Mouse (Mus musculus) cerebellum, adult 8-10 months (tissue): ENCODE measurements around the gene Rpl22.

Source experiments
- DNase-seq: peaks from one replicate; pipeline ENCODE4 v3.0.0; 2022

The Rpl22 gene

DNA sequence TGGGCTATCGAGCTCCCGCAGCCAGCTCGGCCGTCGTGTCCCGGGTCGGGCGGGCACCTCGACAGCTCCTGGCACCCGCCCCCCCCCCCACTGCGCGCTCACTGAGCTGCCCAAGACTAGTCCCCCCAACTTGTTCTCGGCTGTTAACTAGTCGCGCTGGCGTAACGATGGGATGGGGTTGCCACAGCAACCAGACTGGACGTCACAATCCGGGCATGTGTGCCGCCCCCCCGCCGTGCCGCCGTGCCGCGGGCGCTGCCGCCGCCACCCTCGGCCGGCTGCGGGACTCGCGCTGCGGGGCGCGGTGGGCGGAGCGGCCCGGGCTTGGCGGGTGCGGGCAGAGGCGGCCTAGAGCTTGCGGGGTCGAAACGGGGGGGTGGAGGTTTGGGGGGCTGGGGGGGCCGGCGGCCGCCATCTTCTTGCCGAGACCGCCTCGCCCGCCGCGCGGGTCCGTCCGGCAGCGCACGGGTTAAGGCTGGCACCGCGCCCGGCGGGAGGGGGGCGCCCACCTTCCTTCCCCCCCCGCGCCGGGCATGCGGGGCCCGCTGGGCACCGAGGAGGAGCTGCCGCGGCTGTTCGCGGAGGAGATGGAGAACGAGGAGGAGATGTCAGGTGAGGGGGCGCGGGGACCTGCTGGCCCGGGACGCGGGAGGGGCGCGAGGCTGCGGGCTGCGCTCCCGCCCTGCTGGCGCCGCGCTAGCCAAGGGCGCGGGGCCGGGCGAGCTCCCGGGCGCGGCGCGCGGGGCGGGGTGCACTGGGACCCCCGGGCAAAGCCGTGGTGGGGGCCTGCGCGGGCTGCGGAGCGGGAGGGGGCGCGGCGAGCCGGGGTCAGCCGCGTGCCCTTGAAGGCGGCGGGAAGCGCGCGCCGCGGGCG is 13.1 kb downstream of the Rpl22 start, which contains the start of gene Chd5:
Gene Chd5, plus strand, starts transcription at position 233 of the 874 bp plus-strand sequence.
- peak; percentile 51 for DNase-seq

DNA sequence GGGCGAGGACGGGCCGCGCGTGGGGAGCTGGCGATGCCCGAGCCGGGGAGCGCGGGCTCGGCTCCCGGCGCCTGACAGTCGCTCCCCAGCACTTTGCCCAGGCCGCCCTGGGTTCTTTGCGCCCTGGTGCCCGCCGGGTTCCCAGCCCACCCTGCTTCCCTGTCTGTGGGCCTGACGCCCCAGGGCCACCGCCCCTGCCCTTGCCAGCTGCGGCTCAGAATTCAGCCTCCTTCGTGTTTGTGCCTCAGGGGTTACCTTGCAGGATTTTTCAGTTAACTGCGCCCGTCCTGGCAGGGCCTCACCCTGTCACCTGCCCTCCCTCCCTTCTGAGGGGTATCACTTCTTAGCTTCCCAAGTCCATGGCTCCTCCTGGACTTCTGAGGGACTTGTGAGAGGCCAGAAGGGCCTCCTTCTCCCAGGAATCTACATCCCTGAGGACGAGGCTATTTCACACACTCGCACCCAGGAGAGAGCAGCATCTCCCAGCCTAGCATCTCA is 13.8 kb downstream of the Rpl22 start:
- peak; percentile 35 for DNase-seq

DNA sequence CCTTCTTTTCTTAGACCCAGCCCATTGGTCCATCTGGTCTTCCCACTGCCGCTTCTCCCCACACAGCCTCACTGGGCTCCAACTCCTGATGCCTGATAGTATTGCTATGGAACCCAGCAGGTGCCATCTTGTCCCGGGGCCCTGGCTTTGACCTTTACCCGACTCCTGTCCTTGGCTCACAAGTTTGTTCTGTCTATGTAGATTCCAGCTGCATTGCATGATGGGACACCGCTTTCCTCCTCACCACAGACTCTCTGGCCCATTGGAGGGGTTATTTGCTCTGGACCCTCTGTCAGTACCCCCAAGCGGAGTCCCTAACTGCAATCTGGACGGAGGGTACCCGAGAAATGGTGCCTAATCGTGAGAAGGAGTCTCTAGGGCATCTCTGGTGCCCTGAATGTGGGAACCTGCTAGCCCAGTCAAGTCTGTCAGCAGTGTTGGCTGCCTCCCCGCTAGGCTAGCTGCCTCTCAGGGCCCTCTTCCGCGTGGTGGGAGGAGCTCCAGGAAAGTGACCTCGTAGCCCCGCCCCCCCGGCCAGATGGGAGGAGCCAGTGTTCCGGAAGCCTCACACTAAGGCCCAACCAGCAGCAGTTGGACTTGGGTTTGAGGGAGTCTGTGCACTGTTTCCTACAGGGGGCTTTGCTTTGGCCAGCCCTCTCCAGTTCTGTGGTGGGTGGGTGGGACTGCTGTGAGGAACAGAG is 15.2 kb downstream of the Rpl22 start:
- no peak for DNase-seq

DNA sequence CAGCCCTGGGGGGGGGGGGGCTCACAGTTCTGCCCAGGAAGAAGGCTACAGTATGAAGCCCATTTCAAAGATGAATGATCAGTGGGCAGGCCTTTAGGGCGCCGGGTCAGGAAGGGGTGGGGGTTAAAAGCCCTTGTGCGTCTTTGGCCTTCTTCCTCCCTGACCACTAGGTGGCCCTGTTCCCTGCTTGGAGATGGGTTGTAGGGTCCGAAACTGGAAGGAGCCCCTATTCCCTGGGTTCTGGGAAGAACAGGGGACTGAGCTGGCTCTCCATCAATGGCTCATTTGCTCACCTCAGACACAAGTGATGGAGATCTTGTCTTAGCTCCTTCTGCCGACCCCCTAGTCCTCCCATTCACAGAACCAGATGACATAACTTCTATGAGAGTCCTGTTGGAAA is 17.8 kb downstream of the Rpl22 start:
- no peak for DNase-seq

DNA sequence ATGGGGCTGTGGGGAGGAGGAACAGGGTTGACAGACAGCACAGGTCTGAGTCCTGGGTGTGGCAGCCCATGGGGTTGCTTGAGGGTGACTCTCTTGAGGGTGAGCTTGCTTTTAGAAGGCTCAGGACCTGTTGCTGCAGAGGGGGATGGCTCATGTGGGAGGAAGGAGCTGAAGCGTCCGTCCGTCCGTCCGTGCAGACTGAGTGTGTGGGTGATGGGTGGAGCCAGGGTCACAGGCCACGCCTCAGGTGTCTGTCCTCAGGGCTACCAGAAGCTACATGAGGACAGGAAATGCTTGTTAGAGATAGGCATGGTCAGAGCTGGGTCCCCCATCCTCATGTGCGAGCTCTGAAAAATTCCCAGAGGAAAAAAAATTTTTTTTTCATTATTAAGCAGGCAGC is 19.1 kb downstream of the Rpl22 start:
- no peak for DNase-seq

DNA sequence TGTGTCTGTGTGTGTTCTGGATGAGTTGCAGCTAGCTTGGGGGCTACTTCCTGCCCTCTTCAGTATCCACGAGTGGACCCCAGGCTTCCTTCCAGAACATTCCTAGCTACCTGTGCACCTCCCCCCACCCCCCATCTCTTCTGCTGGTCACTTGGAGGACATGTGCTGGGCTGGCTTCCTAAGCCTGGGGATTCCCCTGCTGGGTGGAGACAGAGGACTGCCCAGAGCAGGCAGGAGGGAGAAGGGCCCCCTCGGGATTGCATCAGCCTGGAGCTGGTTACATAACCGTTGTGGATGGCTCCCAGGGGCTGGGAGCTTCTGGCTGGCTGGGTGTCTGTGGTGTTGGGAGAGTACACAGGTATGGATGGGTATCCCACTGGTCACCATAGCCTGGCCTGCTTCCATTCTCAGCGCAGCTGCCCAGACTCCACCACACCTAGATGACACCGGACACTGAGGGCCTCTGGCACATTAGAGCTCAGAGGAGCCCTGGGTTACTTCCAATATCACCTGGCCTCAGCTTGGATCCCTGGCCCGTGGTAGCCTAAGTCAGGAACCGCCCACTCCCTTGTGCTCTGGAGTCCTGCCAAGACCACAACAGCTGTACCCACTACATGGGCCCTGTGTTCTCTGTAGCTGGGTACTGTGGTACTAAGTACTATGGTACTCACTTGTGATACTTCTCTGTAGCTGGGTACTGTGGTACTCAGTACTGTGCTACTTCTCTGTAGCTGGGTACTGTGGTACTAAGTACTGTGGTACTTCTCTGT is 19.8 kb downstream of the Rpl22 start:
- DNase-seq = no peak

DNA sequence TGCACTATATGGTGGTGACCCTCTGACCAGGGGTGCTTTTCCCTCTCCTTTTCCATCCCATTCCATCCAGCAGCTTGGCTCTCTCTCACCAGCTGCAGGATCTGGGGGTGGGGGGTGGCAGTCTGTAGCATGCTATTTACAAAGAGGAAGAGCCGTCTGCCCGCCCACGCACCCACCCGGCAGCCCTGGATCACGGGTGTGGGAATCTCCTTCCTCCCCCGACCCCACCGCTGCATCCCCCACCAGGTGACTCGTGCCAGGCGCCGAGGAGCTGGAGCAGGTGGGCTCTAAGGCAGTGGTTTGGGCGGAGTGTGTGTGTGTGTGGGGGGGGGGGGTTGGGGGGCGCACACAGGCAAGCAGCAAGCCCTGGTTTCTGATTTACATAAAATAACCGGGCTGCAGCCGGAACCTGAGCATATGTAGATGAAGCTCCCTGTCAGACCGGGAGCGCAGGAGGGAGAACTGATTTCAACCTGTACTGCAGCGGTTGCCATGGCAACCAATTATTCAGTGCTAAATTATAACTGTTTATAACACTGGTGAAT is 24.4 kb downstream of the Rpl22 start:
- no peak for DNase-seq

DNA sequence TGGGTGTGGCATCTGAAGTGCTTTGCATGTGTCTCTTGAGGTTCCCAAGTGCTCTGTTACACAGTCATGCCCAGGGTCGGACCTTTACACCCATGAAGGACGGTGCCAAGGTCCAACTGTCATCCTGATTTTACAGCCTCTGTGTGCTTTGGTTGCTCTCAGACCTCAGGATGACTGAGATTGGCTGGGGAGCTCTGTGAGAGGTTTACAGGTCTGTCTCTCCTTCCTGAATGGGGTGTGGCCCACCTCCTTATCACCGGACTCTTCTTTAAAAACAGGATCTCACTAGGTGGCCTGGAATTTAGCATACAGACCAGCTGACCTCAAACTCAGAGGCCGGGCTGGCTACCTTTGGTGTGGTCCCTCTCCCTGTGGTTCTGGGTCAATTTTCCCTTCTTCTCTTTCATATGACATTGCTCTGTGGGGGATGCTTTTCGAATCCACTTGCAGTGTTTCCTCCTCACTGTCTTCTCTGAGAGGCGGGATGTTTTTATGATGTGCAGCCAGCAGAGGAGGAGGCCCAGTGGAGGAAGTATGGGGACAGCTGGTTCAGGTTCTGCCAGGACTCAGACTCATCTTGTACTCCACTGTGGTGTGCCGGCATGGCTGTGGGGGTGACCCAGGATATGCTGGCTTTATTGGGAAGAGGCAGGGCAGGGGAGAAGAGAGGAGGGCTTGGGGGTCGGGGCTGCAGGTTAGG is 25.3 kb downstream of the Rpl22 start:
- DNase-seq = no peak

DNA sequence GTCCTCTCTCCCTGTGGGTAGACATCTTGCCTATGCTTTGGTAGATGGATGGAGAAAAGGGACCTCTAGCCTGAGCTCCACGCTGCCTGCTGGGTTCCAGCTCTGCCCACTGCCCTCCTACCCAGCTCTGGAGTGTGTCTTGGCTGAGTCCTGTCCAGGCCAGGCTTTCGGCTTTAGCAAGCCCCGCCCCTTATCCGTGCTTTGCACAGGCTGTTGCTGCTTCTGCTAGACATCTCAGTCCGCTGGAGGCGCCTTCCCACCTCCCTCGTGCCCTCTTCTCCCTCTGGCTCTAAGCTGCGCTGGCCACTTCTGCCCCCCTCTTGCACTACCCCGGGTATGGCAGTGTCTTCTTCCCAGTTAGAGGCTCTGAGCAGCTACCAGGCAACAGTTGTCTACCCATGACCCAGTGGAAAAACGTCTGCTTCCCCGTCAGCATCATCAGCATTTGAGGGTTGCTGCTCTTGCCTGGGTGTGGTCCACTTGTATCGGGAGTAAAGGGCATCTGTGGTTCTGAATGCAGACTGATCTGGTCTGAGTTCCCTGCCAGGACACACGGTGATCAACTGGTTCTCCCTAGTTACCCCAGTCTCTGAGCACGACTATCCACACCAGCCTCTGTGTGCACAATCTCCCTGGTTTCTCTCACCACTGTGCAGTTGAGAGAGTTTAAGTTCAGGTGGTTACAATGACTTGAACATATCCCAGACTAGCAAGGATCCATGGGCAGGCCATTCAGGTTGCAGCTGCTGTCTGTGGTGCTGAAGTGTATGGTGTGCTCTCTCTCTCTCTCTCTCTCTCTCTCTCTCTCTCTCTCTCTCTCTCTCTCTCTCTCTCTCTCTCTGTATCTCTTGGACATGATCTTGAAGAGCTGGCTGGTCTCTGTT is 26.1 kb downstream of the Rpl22 start:
- DNase-seq = no peak

DNA sequence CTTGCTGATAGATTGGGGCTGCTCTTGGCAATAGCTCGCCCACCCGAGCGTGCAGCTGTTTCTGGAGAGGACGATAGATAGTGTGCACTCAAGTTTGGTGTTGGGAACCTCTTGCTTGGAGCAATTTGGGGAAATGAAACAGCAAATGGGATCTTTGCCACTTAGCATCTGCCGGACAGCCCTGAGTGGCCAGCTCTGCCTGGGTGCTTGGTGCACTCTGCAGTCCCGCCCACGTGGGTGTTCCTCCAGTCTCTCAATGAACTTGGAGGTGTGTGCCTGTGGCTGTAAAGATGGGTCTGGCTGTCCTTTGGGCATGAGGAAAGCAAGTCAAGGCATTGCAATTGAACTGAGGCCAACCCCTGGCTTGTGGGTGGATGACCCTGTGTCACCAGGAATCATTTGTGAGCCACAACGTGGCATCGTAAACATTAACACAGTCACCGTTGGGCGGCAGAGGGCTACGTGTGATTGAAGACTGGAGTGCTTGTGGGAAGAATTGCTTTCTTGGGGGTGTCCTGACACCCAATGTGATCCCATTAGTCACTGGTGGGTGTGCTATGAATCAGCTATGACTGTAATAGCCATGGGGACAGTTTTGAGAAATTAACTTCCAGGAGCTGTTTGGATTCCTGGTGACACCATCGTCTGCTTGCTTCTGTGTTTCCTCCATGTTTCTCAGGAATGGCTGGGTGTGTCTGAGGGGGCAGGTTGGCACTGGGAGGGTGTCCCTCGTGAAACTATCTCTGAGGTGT is 28.5 kb downstream of the Rpl22 start:
- DNase-seq = no peak

DNA sequence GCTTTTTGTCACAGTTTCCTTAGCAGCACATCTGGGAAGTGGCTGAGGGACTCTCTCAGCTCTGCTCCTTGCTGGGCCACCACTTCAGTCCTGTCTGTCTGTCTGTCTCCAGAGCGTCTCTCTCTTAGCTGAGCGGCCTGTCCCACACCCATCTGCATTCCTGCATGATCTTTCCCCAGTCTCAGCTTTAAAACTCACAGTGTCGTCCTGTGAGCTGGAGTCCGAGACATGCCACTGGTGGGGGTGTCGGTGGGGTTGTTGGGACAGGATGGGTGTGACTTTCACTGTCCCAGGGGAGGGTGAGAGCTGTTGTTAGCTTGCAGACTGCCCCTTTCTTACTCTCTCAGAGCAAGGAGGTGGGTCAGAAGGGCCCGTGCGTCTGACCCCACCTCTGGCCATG is 30.1 kb downstream of the Rpl22 start:
- no peak for DNase-seq

DNA sequence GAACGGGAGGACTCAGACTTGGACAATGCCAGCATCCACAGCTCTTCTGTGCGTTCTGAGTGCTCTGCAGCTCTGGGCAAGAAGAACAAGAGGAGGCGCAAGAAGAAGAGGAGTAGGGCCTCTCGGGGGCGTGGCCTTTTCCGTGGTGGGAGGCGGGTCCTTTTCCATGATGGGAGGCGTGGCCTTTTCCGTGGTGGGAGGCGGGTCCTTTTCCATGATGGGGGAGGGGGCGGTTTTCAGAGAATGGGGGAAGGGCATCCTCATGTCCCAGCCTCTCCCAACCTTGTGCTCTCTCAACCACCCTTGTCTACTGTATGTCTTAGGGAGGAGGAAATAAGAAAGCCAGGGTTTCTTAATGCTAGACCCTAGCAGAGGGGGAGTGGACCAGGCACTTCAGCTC is 34.2 kb downstream of the Rpl22 start:
- DNase-seq = no peak

DNA sequence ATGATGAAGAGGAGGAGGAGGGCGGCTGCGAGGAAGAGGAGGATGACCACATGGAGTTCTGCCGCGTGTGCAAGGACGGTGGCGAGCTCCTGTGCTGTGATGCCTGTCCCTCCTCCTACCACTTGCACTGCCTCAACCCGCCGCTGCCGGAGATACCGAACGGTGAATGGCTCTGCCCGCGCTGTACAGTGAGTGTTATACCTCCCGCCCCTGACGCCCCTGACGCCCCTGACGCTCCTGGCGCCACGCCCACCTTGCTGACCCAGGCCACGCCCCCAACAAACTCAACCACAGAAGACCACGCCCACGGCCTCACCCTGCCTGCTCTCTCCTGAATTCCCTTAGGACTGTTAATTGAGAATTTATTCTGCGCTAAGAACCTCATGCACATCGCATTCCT is 35.3 kb downstream of the Rpl22 start:
- DNase-seq = no peak

DNA sequence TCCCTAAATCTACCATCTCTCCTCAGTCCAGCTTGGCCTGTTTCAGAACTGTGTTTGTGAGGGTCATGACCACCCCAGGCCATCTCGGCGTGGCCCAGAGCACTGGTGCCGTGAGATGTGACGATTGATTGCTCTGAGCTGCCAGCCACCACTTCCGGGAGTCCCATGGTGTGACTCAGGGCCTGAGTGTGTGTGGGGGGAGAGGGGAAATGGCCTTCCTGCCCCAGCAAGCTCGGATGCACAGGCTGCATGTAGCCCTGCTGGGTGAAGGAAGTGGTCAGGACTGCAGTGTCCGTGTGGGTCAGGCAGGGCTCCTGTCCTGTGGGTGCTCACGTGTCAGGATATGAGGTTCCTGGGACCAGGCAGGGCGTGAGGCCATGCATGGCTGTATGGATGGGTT is 36.6 kb downstream of the Rpl22 start:
- DNase-seq = no peak

DNA sequence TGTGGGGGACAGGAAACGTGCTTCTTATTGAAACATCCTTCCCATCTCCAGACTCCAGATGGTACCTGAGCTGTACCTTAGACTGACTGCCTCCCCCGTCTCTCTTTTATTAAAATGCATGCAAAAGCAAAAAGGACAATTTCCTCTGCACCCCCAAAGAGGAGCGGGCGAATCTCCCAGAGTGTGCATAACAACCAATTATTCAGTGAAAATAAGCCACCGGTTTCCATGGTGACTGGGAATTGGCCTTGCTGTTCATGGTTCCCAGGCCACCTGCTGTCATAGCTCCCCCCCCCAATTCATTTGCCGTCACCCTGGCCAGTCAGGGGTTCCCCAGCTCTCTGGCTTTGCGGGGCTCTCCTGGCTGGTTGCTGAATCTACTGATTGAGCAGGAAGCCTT is 39.7 kb downstream of the Rpl22 start:
- no peak for DNase-seq

DNA sequence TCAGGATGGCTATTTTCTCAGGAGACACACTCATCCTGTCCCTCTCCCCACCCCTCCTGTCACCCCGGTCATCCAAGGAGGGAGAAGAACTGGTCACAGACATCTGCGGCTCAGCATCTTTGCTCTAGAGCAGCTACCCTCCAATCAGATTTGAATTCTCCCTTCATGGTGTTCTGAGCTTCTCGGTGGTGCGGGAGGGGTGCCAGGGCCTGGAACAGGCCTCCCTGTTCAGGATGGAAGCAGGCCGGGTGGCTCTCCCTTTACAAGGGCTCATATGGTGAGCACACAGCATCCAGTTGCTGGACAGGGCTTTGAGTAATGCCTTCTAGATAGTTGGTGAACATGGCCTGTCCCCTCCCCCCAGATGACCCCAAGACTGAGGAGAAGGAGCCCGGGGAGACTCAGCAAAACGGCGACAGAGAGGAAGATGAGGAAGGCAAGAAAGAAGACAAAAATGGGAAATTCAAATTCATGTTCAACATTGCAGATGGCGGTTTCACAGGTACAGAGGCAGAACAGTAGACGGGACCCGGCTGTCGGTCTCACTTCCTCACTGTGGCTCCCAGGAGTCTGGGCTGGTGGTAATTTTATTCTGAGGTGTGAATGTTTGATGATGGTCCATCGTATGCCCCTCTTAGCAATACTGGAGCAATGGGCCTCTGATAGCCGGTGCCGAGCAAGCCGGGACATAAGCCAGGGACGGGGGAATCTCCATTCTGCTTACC is 57.1 kb downstream of the Rpl22 start:
- DNase-seq = no peak
